Mouse (Mus musculus) olfactory bulb, adult 2 months (tissue): ENCODE data around the gene Mapk6. TPM values are rescaled to one million over a fixed set of nuclear protein-coding genes. Genes with fewer than 3 reads are reported as not detected.

Source experiments
- H3K27ac ChIP-seq: fragments of 200-500 bp; 2 replicates; pipeline ENCODE4 v1.5.1; 2012; ENCODE audit warnings: low read depth, low read length; ENCODE audit not compliant: insufficient read depth
- H3K4me1 ChIP-seq: fragments of 200-500 bp; 2 replicates; pipeline ENCODE4 v1.6.1; 2012; ENCODE audit warnings: low read length; ENCODE audit not compliant: control insufficient read depth, insufficient read depth
- H3K4me3 ChIP-seq: fragments of 200-500 bp; 2 replicates; pipeline ENCODE4 v1.5.1; 2012; ENCODE audit warnings: mild to moderate bottlenecking, low read depth, low read length, moderate library complexity; ENCODE audit not compliant: insufficient read depth
- CTCF ChIP-seq: fragments of 200-500 bp; IDR thresholded peaks from 2 replicates; pipeline ENCODE4 v1.5.1; 2012; ENCODE audit warnings: low read depth, mild to moderate bottlenecking, low read length, moderate library complexity; ENCODE audit not compliant: insufficient read depth
- POLR2A ChIP-seq: fragments of 200-500 bp; IDR thresholded peaks from 2 replicates; pipeline ENCODE4 v1.6.1; 2012; ENCODE audit warnings: mild to moderate bottlenecking, low read depth, low read length, moderate library complexity; ENCODE audit not compliant: insufficient read depth
- WGBS: fragments of 180-500 bp; shearing (Covaris S2); methylation state at CpG from one replicate; pipeline ENCODE4 v1.1.7; 2018; 5-methylcytosine and 5-hydroxymethylcytosine counted together
- polyA plus RNA-seq: library from polyadenylated mRNA; stranded (reverse); fragments of >200 nt; gene quantifications from 2 replicates; pipeline ENCODE4 v1.2.4, GENCODE M21; 2012; ENCODE audit warnings: low replicate concordance; ENCODE audit not compliant: missing spikeins, insufficient read depth, insufficient read length

The Mapk6 gene
- polyA plus RNA-seq, 1 experiment: not detected

- Histone ChIP-seq H3K4me1 (no peaks in the 10 kb centered on the region; the same call in 1 of the 2 replicates), H3K4me3 (no peak overlapping the region), H3K27ac (no peak overlapping the region)
- WGBS: 76% methylated on average over 12 of the region's 12 CpGs
- TF ChIP-seq POLR2A: no peak
Observed at GRCm38 (mm10) chr9:75393251-75393650, 16.6 kb downstream of the Mapk6 start.

- Histone ChIP-seq H3K27ac (no peak overlapping the region), H3K4me3 (no peak overlapping the region), H3K4me1 (no peaks in the 10 kb centered on the region)
- TF ChIP-seq POLR2A (no peak), CTCF (no peak)
- 74% methylated on average over 9 of the region's 9 CpGs for WGBS
Observed at GRCm38 (mm10) chr9:75385218-75385974, 24.4 kb downstream of the Mapk6 start.

DNA sequence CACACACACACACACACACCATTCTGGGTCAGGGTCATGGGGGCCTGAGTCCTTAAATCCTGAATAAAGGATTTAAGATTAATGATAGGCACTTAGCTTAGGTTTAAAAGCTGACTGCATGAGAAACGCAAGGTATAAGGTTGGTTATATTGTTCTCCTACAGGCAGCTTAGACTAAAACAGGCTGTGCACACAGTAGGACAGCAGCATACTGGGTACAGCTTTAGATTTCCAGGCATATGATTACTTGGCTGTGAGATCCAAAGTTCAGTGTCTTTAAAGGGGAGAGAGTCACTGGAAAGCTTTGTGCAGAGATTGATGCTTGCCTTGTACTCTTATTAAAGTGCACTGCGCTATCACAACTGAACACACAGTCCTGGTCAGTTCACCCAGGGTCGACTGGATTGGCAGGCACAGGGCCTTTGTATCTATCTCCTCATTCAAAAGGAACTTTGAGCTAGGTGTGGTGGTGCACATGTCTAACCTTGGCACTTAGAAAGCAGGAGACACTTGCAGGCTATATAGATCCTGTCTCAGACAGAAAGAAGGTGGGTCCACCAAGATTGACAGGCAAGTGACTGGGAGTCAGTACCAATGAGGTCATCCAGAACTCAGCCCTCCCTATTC, 25.4 kb downstream of the Mapk6 start:
- no peak for TF ChIP-seq POLR2A
- no peak for TF ChIP-seq CTCF
- WGBS: 81% methylated on average over 3 of the region's 3 CpGs
- Histone ChIP-seq H3K4me1 (no peaks in the 10 kb centered on the region), H3K4me3 (no peak overlapping the region), H3K27ac (no peak overlapping the region)

DNA sequence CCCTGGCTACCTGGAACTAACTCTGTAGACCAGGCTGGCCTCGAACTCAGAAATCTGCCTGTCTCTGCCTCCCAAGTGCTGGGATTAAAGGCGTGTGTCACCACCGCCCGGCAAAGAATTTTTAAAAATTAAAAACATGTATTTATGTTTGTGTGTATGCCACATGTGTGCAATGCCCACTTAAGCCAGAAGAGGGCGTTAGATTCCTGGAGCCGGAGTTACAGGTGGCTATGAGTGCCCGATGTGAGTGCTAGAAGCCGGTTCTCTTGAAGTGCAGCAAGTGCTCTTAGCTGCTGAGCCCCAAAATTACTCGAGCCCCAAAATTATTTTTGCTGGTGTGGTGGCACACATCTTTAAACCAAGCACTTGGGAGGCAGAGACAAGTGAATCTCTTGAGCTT, 26.0 kb downstream of the Mapk6 start:
- H3K27ac ChIP-seq: no peak overlapping the region

GRCm38 (mm10) chr9:75382825-75383224, 27.0 kb downstream of the Mapk6 start:
- H3K4me3 ChIP-seq: no peak overlapping the region
- H3K4me1 ChIP-seq: no peaks in the 10 kb centered on the region
- H3K27ac ChIP-seq: no peak overlapping the region
- TF ChIP-seq POLR2A (no peak), CTCF (no peak)
- WGBS: 90% methylated on average over 14 of the region's 14 CpGs

More for the DNA sequence above, 26.0 kb downstream of the Mapk6 start:
- H3K4me3 ChIP-seq: no peak overlapping the region
- no peak for TF ChIP-seq CTCF
- no peak for TF ChIP-seq POLR2A
- WGBS: 89% methylated on average over 9 of the region's 9 CpGs
- no peaks in the 10 kb centered on the region for H3K4me1 ChIP-seq

GRCm38 (mm10) chr9:75378774-75379173, 31.0 kb downstream of the Mapk6 start:
- TF ChIP-seq CTCF: no peak
- no peak for TF ChIP-seq POLR2A
- H3K27ac ChIP-seq: no peak overlapping the region
- no peak overlapping the region for H3K4me3 ChIP-seq
- WGBS: 88% methylated on average over 2 of the region's 2 CpGs
- no peaks in the 10 kb centered on the region for H3K4me1 ChIP-seq

DNA sequence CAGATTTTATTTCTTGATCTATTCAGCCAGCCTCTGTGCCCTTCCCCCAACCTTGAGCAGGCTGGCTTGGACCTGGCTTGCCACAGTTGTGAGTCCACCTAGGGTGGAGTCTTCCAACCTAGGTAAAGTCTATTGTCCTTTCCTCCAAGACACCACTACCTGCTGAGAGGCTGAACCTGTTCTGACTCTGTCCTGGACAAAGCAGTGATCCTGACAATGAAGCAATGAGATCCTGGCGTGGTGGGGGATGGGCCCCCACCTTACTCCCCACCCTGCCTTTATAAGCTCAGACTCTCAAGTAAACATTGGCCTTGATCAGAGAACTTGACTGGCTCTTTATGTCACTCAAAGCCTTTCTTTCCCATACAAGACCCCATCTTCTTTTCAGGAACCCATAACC, 33.4 kb downstream of the Mapk6 start:
- Histone ChIP-seq H3K4me3 (no peak overlapping the region), H3K4me1 (no peaks in the 10 kb centered on the region), H3K27ac (no peak overlapping the region)
- WGBS: 71% methylated on average over 1 of the region's 1 CpGs
- TF ChIP-seq POLR2A (no peak), CTCF (no peak)

DNA sequence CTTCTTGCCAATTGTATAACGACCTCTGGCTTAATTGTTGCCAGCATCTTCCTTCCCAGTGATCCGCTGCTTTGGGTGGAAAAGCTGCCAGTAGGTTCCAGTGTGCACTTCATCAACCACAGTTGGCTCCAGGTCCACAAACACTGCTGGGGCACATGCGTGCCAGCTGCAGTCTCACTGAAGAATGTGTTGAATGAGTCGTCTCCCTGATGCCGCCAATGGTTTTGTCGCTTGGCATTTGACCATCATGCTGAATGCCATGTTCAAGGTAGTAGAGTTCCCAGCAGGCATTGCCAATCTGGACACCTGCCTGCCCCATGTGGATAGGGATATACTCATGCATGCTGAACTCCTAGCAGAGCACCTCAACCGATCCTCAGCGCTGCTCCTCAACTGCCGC, 34.2 kb downstream of the Mapk6 start:
- TF ChIP-seq CTCF (no peak), POLR2A (no peak)
- Histone ChIP-seq H3K27ac (no peak overlapping the region), H3K4me1 (no peaks in the 10 kb centered on the region), H3K4me3 (no peak overlapping the region)
- WGBS: 74% methylated on average over 9 of the region's 9 CpGs

- WGBS: 82% methylated on average over 3 of the region's 3 CpGs
- no peak overlapping the region for H3K4me3 ChIP-seq
- TF ChIP-seq POLR2A (no peak), CTCF (no peak)
- H3K4me1 ChIP-seq: 0 out of 2 replicates have a peak, but pooled peaks cover 3% of the 10 kb centered on the region
- no peak overlapping the region for H3K27ac ChIP-seq
Observed at GRCm38 (mm10) chr9:75368779-75369178, 41.0 kb downstream of the Mapk6 start.
